Mouse (Mus musculus) layer of hippocampus, postnatal 14 days (tissue): ENCODE measurements around the gene Cpne7. TPM values are rescaled to one million over a fixed set of nuclear protein-coding genes. Genes with fewer than 3 reads are reported as not detected.

ENCODE experiments used
- DNase-seq, 2 experiments: peaks; one replicate each; pipeline ENCODE4 v3.0.0; 2021 to 2022; ENCODE audit warnings: low spot score in 2 of 2, mixed read lengths in 1 of 2
- total RNA-seq, 2 experiments: library from RNA; stranded (reverse); gene quantifications; 2 replicates each; pipeline ENCODE4 v1.2.3; 2021

The Cpne7 gene
- total RNA-seq, 2 experiments from 2014 or later: 319 to 359 TPM

DNA sequence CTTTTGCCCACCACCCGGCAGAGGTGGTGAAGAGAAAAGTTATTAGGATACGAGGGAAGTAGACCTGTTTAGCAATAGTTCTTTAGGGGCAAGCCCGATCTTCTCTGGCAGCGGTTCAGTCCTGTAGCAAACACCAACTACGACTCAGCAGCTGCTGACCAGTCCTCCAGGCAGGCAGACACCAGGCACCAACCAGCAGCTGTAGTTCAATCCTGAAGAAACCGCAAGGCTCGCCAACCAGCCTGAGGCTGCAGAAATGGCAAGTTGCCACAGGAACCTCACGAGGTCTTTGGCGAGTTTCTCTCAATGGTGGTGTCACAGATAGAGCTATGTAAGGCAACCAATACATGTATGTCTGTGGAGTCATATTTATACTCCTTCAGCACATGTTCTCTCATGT is 4.3 kb upstream of the Cpne7 start:
- no peak for DNase-seq

DNA sequence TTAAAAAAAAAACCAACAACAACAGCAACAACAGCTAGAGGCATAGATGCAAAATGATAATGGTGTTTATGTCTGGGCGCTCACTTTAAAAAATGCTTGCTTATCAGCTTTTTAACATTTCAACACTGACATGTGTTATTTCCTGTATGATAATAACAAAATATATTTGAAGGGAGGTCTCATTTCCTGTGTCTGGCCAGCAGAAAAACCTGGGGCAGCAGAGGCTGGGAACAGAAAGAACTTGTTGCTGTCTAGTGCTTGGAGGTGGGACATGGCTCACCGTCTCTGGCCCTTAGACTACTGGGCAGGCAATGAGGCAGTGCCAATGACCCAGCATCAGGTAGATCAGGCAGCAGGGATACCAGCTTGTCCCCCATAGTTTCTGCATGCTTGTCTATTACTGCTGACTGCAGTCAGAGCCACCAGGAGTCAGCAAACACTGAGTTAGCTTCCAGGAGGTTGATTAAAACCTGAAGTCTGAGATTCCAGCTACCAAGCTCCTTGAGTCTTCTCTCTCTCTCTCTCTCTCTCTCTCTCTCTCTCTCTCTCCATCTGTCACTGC is 3.2 kb upstream of the Cpne7 start:
- no peak for DNase-seq

DNA sequence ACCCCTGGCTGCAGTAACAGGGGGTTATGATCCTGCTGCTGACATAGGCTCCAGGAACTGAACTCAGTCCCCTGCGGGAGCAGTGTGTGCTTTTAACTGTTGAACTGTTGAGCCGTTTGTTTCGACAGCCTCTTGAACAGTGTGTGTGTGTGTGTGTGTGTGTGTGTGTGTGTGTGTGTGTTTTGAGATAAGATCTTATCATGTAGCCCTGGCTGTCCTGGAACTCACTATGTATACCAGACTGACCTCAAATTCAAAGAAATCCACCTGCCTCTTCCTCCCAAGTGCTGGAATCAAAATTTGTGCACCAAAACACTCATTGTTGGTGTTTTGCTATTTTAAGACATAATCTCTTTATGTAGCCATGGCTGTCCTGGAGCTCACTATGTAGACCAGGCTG is 2.5 kb upstream of the Cpne7 start:
- DNase-seq: no peak

DNA sequence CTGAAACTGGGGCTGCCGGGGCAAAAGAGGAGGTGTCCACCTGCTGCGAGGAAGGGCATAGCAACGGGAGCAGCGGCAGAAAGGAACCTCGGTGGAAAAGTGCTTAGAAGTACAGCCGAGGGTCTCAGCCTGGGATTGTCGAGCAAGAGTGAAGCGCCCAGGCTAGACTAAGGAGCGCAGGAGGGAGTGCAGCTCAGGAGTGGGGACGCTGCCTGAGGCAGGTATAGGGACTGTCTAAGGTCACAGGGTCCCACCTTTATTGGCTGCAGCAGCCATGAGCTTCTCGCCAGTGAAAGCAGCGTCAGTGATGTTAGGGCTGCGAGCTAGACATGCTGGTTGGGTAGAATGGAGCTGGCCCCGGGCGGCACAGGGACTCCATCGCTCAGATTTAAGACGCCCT is 570 bp downstream of the Cpne7 start:
- DNase-seq: no peak

DNA sequence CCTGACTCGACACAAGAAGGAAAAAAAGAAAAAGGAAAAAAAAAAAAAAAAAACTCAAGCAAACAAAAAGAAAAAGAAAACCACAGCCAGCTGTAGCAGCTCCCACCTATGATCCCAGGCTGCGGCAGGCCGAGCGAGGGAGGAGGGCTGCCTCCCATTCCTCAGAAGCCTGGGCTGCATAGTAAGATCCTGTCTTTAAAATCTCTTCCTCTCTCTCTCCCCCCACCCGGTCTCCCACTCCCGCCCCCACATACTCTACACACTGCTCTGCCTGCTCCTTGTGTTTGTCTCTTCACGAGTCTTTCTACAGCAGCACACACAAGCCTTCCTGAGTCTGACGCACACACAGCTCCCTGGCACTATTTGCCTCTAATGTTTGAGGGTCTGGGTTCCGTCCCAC is 4.9 kb downstream of the Cpne7 start:
- no peak for DNase-seq

DNA sequence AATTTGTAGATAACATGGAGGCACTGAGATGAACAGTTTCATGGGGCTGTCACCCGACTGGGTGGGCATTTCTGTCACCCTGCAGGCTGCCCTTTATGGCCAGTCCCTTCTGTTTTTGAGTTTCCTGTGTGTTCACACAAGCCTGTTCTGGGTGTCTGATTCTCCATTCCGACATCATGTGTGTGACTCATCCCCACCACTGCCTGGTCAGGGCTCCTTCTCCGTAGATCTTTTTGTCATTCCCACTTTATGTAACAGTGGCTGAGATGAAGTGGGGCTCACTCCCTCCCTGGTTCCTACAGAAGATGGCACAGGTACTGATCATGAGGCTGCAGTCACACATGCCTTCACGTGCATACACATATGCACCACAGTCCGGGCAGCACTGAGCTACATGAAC is 5.5 kb downstream of the Cpne7 start:
- no peak for DNase-seq

DNA sequence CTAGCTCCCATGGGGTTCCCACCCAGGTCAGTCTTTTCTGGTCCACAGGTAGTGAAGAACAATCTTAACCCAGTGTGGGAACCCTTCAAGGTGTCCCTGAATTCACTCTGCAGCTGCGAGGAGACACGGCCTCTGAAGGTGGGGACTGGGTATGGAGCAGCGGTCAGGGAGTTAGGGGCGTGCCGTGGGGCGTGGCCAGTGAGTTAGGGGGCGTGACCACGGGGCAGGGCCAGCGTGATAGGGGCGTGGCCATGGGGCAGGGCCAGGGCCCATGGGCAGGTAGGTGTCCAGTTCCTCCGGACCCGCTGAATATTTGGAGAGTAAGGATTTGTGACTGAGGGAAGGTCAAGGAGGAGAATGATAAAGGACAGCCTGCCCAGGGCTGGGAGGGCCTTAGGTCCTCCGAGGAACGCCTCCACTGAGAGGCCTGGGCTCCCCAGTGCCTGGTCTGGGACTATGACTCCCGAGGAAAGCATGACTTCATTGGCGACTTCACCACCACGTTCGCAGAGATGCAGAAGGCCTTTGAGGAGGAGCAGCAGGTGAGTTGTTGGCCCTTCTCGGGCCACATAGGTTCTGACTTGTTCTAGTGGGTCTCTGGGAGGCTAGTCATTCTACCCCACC is 9.1 kb downstream of the Cpne7 start:
- DNase-seq: no peak

DNA sequence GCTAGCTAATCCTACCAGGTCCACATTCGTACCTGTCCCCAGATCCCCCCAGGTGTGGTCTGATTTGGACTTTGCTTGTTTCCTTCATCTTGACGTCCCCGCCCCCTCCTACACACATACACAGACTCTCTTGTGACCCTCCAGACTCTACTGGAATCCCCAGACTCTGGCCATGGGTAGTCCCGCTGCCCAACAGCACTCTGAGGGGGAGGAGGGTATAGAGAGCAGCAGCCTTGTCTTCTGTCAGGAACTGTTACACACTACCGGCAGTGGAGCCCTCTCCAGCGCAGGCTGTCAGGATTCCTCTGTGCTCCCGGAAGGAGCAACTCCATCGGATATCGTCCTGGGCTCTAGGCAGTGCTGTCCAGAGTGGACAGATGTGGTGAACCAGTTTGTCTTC is 13.9 kb downstream of the Cpne7 start:
- no peak for DNase-seq

DNA sequence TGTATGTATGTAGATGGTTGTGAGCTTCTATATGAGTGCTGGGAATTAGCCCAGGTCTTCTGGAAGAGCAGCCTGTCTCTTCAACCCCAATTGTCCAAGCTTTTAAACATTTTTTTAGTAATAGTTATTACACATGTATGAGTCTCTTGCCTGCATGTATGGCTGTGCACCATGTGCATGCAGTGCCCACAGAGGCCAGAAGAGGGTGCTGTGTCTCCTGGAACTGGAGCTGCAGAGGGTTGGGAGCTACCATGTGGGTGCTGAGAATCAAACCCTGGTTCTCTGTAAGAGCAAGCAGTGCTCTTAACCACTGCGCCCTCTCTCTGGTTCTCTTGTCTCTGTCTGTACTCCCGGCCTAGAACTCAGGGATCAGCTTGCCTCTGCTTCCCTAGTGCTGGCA is 15.8 kb downstream of the Cpne7 start:
- no peak for DNase-seq

DNA sequence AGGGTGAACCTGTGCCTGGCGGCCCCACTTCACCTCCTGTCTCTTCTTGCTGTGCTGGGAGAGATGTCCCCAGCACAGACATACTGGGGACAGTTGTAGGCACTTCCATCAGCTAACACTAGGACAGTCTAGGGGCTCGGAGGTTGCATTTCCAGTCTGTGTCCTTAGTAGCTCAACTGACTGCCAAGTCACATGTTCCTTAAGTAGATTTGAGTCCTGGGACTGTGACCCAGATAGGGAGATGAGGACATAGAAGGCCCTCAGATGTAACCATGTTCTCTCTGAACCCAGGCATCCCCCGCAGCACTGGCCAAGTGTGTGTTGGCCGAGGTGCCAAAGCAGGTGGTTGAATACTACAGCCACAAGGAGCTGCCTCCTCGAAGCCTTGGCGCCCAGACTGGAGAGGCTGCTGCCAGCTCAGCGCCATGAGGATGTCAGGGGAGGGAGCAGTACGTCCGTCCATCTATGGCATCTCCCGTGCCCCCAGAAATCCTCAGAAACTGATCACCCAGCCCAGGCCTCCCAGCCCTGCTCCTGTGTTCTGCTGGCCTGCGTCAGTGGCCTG is 17.1 kb downstream of the Cpne7 start:
- no peak for DNase-seq

DNA sequence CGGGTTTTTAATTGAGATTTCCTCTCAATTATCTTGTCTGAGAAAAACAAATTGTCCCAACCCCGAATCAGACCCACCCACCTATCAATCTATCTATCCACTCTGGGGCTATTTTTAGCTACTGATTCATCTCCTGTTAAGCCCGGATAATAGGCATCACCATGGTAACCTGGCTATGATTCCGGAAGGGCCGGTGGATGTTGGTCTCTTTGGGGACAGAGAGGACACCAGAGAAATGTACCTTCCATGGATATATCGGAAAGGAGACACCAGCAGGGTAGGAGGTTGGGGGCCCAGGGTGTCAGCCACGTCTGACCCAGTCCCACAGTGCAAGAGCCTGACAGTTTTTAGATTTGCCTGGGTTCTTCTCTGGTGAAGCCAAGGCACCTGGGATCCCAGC is 18.2 kb downstream of the Cpne7 start:
- peak; percentile 42 to 62 for DNase-seq

DNA sequence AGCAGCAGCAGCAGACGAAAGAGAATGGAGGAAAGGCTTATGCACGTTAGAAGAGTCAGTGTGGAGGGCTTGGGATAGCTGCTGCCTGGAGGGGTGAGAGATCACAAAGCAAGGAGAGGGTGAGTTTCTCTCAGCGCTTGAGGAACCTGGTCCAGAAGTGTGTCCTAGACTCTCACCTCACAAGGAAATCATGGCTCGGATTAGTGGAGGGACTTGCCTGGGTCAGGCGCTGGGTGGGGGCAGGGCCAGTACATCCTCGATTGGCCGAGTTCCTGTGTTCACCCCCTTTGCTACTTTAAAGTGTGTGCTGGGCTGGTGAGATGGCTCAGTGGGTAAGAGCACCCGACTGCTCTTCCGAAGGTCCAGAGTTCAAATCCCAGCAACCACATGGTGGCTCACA is 18.6 kb downstream of the Cpne7 start:
- no peak for DNase-seq

DNA sequence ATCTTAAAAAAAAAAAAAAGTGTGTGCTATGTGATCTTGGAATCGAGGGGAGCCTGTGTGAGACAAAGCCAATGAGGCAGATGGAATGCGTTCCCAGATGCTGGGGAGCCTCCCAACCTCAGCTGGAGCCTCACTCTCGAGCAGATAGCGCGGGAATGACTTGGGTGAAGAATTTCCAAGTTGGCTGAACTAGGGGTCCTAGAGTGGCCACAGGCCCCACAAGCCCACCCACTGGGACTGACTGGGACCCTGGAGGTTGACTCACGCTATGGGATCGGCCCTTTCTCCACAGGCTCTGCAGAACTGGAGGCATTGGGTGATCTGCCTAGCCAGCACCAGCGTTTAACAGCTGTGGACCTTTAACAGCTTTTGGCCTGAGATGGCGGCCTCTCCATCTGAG is 19.1 kb downstream of the Cpne7 start:
- DNase-seq: no peak

DNA sequence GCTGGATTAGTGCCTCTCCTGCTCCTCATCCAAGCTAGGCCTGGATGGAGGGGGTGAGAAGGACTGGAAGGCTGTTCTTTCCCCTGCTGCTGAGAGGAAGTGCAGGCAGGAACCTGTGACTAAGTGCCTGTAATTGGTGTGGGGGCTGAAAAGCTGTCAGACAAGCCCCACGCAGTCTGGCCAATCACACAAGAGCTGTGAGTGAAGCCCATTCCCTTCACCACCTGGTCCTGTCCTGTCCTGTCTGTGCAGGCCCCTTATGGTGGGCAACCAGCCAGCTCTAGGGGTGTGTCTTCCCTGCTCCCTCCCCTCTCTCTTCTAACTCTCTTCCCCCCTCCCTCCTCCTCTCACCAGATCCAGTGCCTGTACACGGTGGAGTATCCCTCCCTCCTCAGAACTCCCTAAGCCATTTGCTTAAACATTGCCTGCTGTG is 20.5 kb downstream of the Cpne7 start:
- peak; percentile 52 to 59 for DNase-seq

DNA sequence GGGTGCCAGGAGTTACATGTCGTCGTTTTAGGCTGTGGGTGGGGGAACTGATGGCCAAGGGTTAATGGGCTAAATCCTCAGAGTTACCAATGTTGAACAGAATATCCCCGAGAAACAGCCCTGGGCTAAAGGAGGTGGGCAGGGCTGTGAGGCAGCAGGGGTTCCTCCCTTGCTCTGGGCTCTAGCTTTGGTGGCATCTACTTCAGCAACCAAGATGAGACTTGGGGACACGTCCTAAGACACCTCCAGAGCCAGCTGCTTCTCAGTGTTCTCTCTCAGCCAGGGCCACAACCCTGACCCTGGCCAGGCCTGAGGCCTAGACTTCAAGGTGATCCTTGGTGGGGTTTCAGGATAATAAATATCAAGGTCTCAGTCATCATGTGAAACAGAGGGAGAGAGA is 21.6 kb downstream of the Cpne7 start:
- DNase-seq: no peak

DNA sequence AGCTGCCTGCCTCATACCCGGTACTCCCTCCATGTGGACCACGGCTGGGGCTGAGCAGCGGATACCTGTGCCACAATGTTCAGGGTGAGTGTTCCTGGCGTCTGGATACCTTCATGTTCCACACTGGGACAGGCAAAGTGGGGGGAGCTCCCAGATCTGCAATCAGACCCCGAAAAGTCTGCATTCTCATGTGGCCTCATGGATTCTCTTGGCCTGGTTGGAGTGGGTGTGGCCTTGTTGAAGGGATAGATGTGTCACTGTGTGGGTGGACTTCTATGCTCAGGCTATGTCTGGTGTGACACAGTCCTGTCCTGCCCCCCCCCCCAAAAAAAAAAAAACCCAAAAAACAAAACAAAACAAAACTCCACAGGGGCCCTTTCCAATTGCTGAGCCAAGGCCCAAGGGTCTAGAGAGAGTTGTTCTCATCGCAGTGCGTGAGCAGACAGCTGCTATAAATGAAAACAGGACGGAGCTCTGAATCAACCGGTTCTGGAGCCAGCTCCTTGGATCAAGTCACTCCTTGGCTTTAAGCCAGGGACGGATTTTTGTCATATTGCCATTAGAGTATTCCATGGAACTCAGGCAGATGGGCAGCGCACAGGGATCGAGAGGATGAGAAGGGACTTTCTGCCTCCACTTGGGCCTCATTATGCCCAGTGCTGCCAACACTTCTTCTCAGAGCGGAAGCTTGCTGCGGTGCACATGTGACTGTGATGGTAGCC is 24.7 kb downstream of the Cpne7 start:
- DNase-seq: peak; percentile 70 to 90

DNA sequence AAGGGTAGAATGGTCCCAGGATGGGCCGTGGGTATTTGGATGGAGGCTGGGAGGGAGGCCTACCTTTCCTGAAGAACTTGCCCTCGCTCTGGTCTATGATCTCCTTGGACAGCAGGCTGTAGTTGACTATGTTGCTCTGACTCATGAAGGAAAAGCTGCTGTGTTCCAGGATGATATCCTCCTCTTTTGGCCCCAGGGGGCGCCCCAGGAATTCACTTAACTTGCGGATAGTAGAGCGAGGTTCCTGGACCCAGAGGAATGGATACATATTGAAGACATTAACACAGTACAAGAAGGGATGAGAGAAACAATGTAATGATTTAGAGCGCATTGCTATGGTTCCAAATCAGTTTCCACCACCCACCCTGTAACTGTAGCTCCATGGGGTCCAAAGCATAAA is 28.1 kb downstream of the Cpne7 start:
- DNase-seq: peak in 1 of 2 experiments; percentile 41

DNA sequence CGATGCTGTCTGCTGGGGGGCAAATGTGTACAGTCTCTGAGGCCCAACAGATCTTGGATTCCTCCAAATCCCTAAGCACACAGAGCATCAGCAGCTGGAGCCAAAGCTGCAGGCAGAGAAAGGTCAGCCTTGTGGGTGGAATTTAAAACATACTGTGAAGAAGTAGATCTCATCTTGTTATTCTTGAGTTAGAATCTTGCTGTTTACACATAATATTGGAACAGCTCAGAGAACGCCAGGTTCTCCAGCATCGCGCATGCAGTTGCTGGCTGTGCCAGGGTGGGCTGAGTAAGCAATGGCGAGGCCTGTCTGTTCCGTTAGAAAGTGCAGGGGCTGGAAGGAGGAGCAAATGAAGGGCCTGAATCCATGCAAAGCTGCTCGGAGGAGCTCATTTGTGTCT is 29.2 kb downstream of the Cpne7 start:
- DNase-seq: peak; percentile 40 to 60

DNA sequence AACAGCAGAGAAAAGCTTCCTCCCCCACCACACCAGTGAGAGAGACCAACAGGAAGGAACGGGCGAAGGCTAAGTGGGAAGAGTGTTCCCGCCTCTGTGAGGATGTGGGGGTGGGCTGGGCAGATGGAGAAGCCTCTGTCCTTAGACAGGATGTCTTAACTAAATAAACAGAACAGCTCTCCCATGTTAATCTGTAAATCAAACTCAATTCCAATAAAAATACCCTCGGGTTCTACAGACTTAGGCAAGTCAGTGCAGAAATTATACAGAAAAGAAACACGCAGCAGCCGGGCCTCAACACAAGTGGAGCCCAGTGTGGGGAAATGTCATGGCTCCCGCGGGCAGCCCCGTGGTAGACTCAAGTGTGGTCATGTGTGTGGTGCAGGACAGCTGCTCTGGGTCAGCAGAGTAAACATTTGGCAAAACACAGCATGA is 33.6 kb downstream of the Cpne7 start:
- peak in 1 of 2 experiments; percentile 33 for DNase-seq

DNA sequence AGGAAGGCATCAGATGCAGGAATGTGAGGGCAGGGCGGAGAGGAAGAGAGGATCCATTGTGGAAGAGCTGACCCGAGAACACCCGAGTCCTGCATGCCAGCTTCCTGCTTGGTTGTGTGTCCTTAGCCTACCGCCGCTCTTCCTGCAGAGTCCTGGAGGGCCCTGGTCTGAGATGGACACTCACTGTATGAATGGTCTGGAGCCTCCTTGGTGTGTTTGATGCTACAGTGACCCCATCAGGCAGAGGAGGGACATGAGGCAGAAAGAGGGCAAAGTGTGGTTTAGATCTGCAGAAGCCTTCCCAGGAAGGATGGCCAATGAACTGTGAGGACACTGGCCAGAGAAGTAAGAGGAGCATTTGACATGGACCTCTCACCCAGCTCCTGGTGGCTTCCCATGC is 38.0 kb downstream of the Cpne7 start:
- no peak for DNase-seq

DNA sequence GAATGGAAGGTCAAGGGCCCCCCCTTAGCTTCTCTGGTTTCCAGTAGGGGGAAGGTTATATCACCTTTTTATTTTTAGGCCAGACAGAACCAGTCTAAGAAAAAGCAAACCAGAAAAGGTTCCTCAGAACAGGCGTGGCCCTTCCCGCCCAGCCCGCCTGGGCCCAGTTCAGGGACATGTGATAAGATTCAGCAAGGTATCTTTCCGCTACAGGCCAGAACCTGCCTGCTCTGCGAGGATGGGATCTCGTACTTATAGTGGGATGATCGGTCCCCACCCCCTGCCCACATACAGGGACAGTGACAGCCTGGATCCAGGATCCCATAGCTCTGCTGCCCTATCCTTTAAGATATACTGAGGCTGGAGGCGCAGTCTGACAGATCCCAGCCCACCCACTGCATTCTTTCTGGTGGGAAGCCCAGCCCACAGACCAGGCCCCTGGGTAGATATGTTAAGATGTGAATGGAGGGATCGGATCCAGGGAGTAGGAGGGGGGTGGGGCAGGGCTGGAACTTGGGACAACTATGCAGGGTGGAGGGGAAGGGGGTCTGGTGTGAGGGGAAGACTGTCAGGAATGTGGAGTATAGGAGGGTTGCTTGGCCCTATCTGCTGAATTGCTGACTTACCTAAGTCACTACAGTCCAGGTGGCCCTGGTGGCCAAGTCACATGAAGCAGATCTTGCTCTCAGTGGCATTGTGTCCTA is 39.0 kb downstream of the Cpne7 start:
- DNase-seq: no peak
